Mouse (Mus musculus): Measurements from ENCODE around the gene Ndufb10. TPM values are rescaled to one million over a fixed set of nuclear protein-coding genes. Genes with fewer than 3 reads are reported as not detected.

Gene Ndufb10
- polyA plus RNA-seq, 1 experiment: 91.1 TPM

- peaks cover 4% of the 10 kb centered on the region for H3K36me3 ChIP-seq (ENCODE audit: control insufficient read depth, insufficient read depth, low read length)
- no peak for TF ChIP-seq CTCF (IDR thresholded peaks at IDR 0.05; ENCODE audit: extremely low read depth, insufficient read depth, insufficient read length, insufficient replicate concordance)
- no peak for TF ChIP-seq POLR2A (IDR thresholded peaks at IDR 0.05; ENCODE audit: low read depth, low read length)
- no peak overlapping the region for H3K4me3 ChIP-seq (ENCODE audit: extremely low read depth, insufficient read depth, insufficient read length)
- H3K27ac ChIP-seq (ENCODE audit: insufficient read depth, low read length): no peak overlapping the region
- 91% methylated on average over 7 of the region's 7 CpGs for WGBS
- no peak for DNase-seq (ENCODE audit: low read depth in 1 of 2, low spot score in 2 of 2)
- peaks cover 7% of the 10 kb centered on the region; the same call in 1 of the 2 replicates for H3K4me1 ChIP-seq (ENCODE audit: control insufficient read depth, insufficient read depth, insufficient read length)
- no peaks in the 10 kb centered on the region for H3K27me3 ChIP-seq (ENCODE audit: control insufficient read depth, insufficient read depth, low read length)
Measured at GRCm38 (mm10) chr17:24735446-24735845, 11.2 kb upstream of the Ndufb10 start.

- DNase-seq (ENCODE audit: low read depth in 1 of 2, low spot score in 2 of 2): no peak
- WGBS: 82% methylated on average over 1 of the region's 1 CpGs
- Histone ChIP-seq H3K4me3 (ENCODE audit: extremely low read depth, insufficient read depth, insufficient read length) (no peak overlapping the region), H3K27me3 (ENCODE audit: control insufficient read depth, insufficient read depth, low read length) (no peaks in the 10 kb centered on the region), H3K4me1 (ENCODE audit: control insufficient read depth, insufficient read depth, insufficient read length) (peaks cover 7% of the 10 kb centered on the region; the same call in 1 of the 2 replicates), H3K27ac (ENCODE audit: insufficient read depth, low read length) (no peak overlapping the region), H3K36me3 (ENCODE audit: control insufficient read depth, insufficient read depth, low read length) (no peaks in the 10 kb centered on the region)
- TF ChIP-seq POLR2A (IDR thresholded peaks at IDR 0.05; ENCODE audit: low read depth, low read length): no peak
- TF ChIP-seq CTCF (IDR thresholded peaks at IDR 0.05; ENCODE audit: extremely low read depth, insufficient read depth, insufficient read length, insufficient replicate concordance): no peak
Measured at GRCm38 (mm10) chr17:24734513-24734912, 10.2 kb upstream of the Ndufb10 start.

GRCm38 (mm10) chr17:24733434-24734050 is 9.3 kb upstream of the Ndufb10 start:
- no peaks in the 10 kb centered on the region for H3K36me3 ChIP-seq (ENCODE audit: control insufficient read depth, insufficient read depth, low read length)

GRCm38 (mm10) chr17:24732233-24732935 is 8.1 kb upstream of the Ndufb10 start:
- no peak for DNase-seq (ENCODE audit: low read depth in 1 of 2, low spot score in 2 of 2)
- Histone ChIP-seq H3K4me1 (ENCODE audit: control insufficient read depth, insufficient read depth, insufficient read length) (peaks cover 6% of the 10 kb centered on the region; the same call in 1 of the 2 replicates), H3K27ac (ENCODE audit: insufficient read depth, low read length) (no peak overlapping the region), H3K27me3 (ENCODE audit: control insufficient read depth, insufficient read depth, low read length) (no peaks in the 10 kb centered on the region), H3K4me3 (ENCODE audit: extremely low read depth, insufficient read depth, insufficient read length) (no peak overlapping the region), H3K36me3 (ENCODE audit: control insufficient read depth, insufficient read depth, low read length) (no peaks in the 10 kb centered on the region)
- WGBS: 88% methylated on average over 12 of the region's 12 CpGs
- TF ChIP-seq CTCF (IDR thresholded peaks at IDR 0.05; ENCODE audit: extremely low read depth, insufficient read depth, insufficient read length, insufficient replicate concordance): no peak
- TF ChIP-seq POLR2A (IDR thresholded peaks at IDR 0.05; ENCODE audit: low read depth, low read length): no peak

More at GRCm38 (mm10) chr17:24733434-24734050, 9.3 kb upstream of the Ndufb10 start:
- TF ChIP-seq POLR2A (IDR thresholded peaks at IDR 0.05; ENCODE audit: low read depth, low read length) (no peak), CTCF (IDR thresholded peaks at IDR 0.05; ENCODE audit: extremely low read depth, insufficient read depth, insufficient read length, insufficient replicate concordance) (no peak)
- Histone ChIP-seq H3K27ac (ENCODE audit: insufficient read depth, low read length) (no peak overlapping the region), H3K4me1 (ENCODE audit: control insufficient read depth, insufficient read depth, insufficient read length) (peaks cover 7% of the 10 kb centered on the region; the same call in 1 of the 2 replicates), H3K4me3 (ENCODE audit: extremely low read depth, insufficient read depth, insufficient read length) (no peak overlapping the region), H3K27me3 (ENCODE audit: control insufficient read depth, insufficient read depth, low read length) (no peaks in the 10 kb centered on the region)
- no peak for DNase-seq (ENCODE audit: low read depth in 1 of 2, low spot score in 2 of 2)
- 90% methylated on average over 21 of the region's 21 CpGs for WGBS

GRCm38 (mm10) chr17:24730787-24731186 is 6.5 kb upstream of the Ndufb10 start:
- Histone ChIP-seq H3K27me3 (ENCODE audit: control insufficient read depth, insufficient read depth, low read length) (no peaks in the 10 kb centered on the region), H3K4me3 (ENCODE audit: extremely low read depth, insufficient read depth, insufficient read length) (no peak overlapping the region), H3K36me3 (ENCODE audit: control insufficient read depth, insufficient read depth, low read length) (no peaks in the 10 kb centered on the region), H3K27ac (ENCODE audit: insufficient read depth, low read length) (no peak overlapping the region), H3K4me1 (ENCODE audit: control insufficient read depth, insufficient read depth, insufficient read length) (no peaks in the 10 kb centered on the region)
- WGBS: 76% methylated on average over 14 of the region's 14 CpGs
- no peak for TF ChIP-seq POLR2A (IDR thresholded peaks at IDR 0.05; ENCODE audit: low read depth, low read length)
- TF ChIP-seq CTCF (IDR thresholded peaks at IDR 0.05; ENCODE audit: extremely low read depth, insufficient read depth, insufficient read length, insufficient replicate concordance): no peak
- DNase-seq (ENCODE audit: low read depth in 1 of 2, low spot score in 2 of 2): no peak

GRCm38 (mm10) chr17:24729067-24729466 is 4.8 kb upstream of the Ndufb10 start:
- H3K36me3 ChIP-seq (ENCODE audit: control insufficient read depth, insufficient read depth, low read length): no peaks in the 10 kb centered on the region
- TF ChIP-seq POLR2A (IDR thresholded peaks at IDR 0.05; ENCODE audit: low read depth, low read length) (no peak), CTCF (IDR thresholded peaks at IDR 0.05; ENCODE audit: extremely low read depth, insufficient read depth, insufficient read length, insufficient replicate concordance) (no peak)
- DNase-seq (ENCODE audit: low read depth in 1 of 2, low spot score in 2 of 2): no peak
- no peak overlapping the region for H3K4me3 ChIP-seq (ENCODE audit: extremely low read depth, insufficient read depth, insufficient read length)
- H3K27ac ChIP-seq (ENCODE audit: insufficient read depth, low read length): no peak overlapping the region
- H3K4me1 ChIP-seq (ENCODE audit: control insufficient read depth, insufficient read depth, insufficient read length): no peaks in the 10 kb centered on the region; the same call in 1 of the 2 replicates
- 92% methylated on average over 6 of the region's 6 CpGs for WGBS
- H3K27me3 ChIP-seq (ENCODE audit: control insufficient read depth, insufficient read depth, low read length): no peaks in the 10 kb centered on the region

- Histone ChIP-seq H3K27ac (ENCODE audit: insufficient read depth, low read length) (no peak overlapping the region), H3K4me3 (ENCODE audit: extremely low read depth, insufficient read depth, insufficient read length) (no peak overlapping the region), H3K36me3 (ENCODE audit: control insufficient read depth, insufficient read depth, low read length) (no peaks in the 10 kb centered on the region), H3K27me3 (ENCODE audit: control insufficient read depth, insufficient read depth, low read length) (no peaks in the 10 kb centered on the region), H3K4me1 (ENCODE audit: control insufficient read depth, insufficient read depth, insufficient read length) (peaks cover 5% of the 10 kb centered on the region; the same call in 1 of the 2 replicates)
- TF ChIP-seq CTCF (IDR thresholded peaks at IDR 0.05; ENCODE audit: extremely low read depth, insufficient read depth, insufficient read length, insufficient replicate concordance) (no peak), POLR2A (IDR thresholded peaks at IDR 0.05; ENCODE audit: low read depth, low read length) (no peak)
- WGBS: 86% methylated on average over 17 of the region's 17 CpGs
- DNase-seq (ENCODE audit: low read depth in 1 of 2, low spot score in 2 of 2): no peak
Measured at GRCm38 (mm10) chr17:24728184-24728583, 3.9 kb upstream of the Ndufb10 start.
